28 mouse cellular contexts compared by ENCODE assay signal in genomic region chr5:50688362-50688761, GRCm38 (mm10).
"Had no signal": no experiment of that assay in that cellular context is flagged by ENCODE, and none has a peak within 500 bp of the region (broad histone marks: within the 10 kb centered on the region; RNA-seq: fewer than 3 reads in every experiment).

No protein-coding gene starts in this region.

- H3K27ac ChIP-seq: embryonic facial prominence, embryonic 10.5 days; embryonic facial prominence, embryonic 12.5 days; embryonic facial prominence, embryonic 13.5 days; embryonic facial prominence, embryonic 15.5 days; forebrain, embryonic 10.5 days; forebrain, embryonic 12.5 days; forebrain, embryonic 13.5 days; forebrain, embryonic 15.5 days; gastrocnemius, adult 2 months had no signal

- H3K27me3 ChIP-seq: embryonic facial prominence, embryonic 12.5 days; embryonic facial prominence, embryonic 13.5 days; embryonic facial prominence, embryonic 15.5 days; forebrain, embryonic 12.5 days; forebrain, embryonic 13.5 days; forebrain, embryonic 15.5 days had no signal

- ATAC-seq: forebrain, embryonic 13.5 days; forebrain, embryonic 14.5 days; forebrain, embryonic 15.5 days; forebrain, embryonic 16.5 days; forebrain, postnatal 0 days had no signal

- H3K9me3 ChIP-seq: embryonic facial prominence, embryonic 10.5 days; embryonic facial prominence, embryonic 12.5 days; embryonic facial prominence, embryonic 13.5 days; embryonic facial prominence, embryonic 15.5 days; forebrain, embryonic 10.5 days; forebrain, embryonic 12.5 days; forebrain, embryonic 13.5 days; forebrain, embryonic 15.5 days had no signal

- DNase-seq: cerebellum, adult 2 months; cerebellum, adult 8-10 months; cerebellum, adult 9-10 months; cerebellum, adult 9-11 months; cerebellum, postnatal 10 days; cerebellum, postnatal 14 days; cerebellum, postnatal 25 days; cerebellum, postnatal 36 days; embryo, embryonic 11 days; forebrain, postnatal 0 days; gastrocnemius, adult 2 months; gastrocnemius, postnatal 10 days; gastrocnemius, postnatal 14 days; gastrocnemius, postnatal 25 days; gastrocnemius, postnatal 36 days; heart, adult 11 months; heart, adult 18-20 months had no signal

- H3K4me2 ChIP-seq: embryonic facial prominence, embryonic 12.5 days; embryonic facial prominence, embryonic 13.5 days; embryonic facial prominence, embryonic 15.5 days; forebrain, embryonic 12.5 days; forebrain, embryonic 13.5 days; forebrain, embryonic 15.5 days had no signal

- H3K9ac ChIP-seq: embryonic facial prominence, embryonic 12.5 days; embryonic facial prominence, embryonic 13.5 days; embryonic facial prominence, embryonic 15.5 days; forebrain, embryonic 12.5 days; forebrain, embryonic 13.5 days; forebrain, embryonic 15.5 days; forebrain, postnatal 0 days had no signal

- H3K4me1 ChIP-seq: embryonic facial prominence, embryonic 10.5 days; embryonic facial prominence, embryonic 12.5 days; embryonic facial prominence, embryonic 13.5 days; embryonic facial prominence, embryonic 15.5 days; forebrain, embryonic 10.5 days; forebrain, embryonic 12.5 days; forebrain, embryonic 13.5 days; forebrain, embryonic 15.5 days had no signal

- H3K4me3 ChIP-seq: embryonic facial prominence, embryonic 10.5 days; embryonic facial prominence, embryonic 12.5 days; embryonic facial prominence, embryonic 13.5 days; embryonic facial prominence, embryonic 15.5 days; erythroblast, embryonic 14.5 days; forebrain, embryonic 10.5 days; forebrain, embryonic 12.5 days; forebrain, embryonic 13.5 days; forebrain, embryonic 15.5 days; gastrocnemius, adult 2 months had no signal

- H3K36me3 ChIP-seq: embryonic facial prominence, embryonic 10.5 days; embryonic facial prominence, embryonic 12.5 days; embryonic facial prominence, embryonic 13.5 days; embryonic facial prominence, embryonic 15.5 days; forebrain, embryonic 10.5 days; forebrain, embryonic 12.5 days; forebrain, embryonic 15.5 days had no signal
